Mouse (Mus musculus) lung, postnatal 14 days (tissue): Measurements from ENCODE around the gene Acot11.
"Not testable (repeated sequence)": the region's sequence is repeated elsewhere in the genome, so short reads cannot be mapped to it uniquely, and the experiment has no call there.

Experiments used
- DNase-seq: peaks from one replicate; pipeline ENCODE4 v3.0.0; 2021

Gene Acot11

DNA sequence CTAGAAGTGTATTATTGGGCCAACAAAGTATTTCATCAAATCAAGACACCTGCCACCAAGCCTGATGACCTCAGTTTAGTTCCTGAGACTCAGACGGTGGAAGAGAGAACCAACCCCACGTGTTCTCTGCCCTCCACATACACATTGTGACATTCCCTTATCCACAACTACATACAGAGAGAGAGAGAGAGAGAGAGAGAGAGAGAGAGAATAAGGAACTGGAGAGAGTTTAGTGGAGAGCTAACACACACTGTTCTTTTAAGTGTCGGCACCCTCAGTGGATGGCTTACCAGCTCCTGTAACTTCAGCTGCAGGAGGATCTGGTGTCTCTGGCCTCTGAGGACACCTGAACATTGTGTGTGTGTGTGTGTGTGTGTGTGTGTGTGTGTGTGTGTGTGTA is 2.5 kb upstream of the Acot11 start:
- no peak for DNase-seq

DNA sequence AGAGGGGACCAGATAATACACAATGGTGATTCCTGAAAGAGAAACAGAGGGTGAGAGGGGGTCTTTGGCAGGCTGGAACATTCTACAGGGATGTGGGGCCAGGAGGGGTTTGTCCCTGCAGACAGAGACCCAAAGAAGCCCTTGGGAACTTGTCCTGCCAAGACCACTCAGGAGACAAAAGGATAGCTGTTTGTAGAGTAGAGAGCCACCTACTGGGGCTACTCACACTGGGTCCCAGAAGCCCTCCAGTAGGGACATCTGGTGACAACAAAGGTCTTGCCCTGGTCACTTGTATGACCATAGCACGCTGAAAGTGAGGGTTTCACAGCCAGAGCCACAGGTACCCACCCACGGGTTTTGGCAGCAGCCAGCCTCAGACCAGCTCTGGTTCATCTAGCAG is 1.1 kb upstream of the Acot11 start:
- no peak for DNase-seq

DNA sequence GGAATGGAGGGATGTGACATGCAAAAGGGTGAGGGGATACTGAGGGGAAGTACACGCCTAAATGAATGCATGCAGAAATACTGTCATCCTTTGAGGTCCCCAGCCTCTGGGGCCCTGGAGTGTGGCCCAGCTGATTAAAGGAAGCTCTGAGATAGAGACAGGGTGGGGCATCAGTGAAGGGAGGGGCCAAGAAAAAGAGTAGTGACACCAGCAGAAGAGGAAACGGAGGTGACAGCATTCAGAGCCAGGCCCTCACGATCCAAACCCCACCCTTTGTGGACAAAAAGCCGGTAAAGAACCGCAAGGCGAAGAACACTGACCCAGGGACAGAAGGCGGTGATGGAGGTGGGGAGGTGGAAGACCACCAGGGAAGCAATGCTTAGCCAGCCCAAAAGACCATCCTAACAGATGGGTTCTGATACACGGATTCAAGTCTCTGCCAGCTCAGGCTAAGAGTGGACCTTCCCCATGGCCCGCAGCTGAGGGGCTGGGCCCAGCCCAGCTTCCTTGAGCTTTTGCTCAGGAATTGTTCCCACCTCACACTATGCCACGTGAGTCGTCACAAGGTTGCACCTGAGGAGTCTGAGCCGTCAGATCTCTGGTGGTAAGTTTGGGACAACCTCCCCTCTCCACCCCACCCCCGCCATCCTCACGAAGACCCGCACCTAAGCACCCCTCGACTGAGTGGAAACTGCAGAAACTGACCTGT is 443 bp downstream of the Acot11 start:
- peak; percentile 29 for DNase-seq

DNA sequence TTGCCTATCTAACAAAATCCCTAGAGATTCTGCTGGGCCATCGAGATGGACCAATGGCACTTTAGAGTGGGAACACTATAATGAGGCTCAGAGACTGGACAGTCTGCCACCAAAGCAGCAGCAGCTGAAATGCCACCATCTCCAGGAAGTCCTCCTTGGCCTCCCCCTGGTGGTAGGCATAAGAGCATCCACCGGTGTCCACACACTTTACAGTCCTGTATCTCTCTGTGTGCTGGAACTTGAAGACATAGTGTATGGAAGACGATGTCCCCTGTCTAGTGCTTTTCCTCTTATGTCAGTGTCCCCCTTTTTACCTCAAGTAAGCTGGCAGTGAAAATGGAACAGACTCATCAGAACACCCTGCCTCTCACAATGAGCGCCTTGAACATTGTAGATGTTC is 1.0 kb downstream of the Acot11 start:
- no peak for DNase-seq

DNA sequence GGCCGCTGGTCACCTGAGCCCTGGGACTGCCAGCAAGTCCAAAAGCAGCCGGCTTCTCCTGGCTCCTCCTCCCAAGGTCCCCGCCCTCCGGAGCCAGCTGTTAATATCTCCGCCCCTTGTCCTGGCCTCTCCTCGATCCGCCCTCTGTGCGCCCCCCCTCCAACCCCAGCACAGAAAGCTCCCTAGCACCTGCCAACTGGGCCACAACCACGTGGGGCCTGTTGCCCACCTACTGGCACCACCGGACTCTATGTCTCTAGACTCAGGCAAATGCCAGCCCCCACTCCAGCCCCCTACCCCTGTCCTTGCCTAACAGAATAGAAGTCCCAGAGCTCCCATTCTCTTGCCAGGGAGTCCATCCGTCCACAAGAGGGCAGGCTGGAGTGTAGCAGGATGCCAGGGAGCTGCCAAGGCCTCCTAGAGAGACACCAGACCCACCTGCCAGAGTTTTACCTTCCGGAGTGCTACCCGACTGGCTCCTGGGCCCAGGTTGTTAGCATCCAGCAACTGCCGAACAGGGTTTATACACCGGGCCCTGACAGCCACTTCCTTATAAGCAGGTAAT is 4.9 kb downstream of the Acot11 start:
- DNase-seq: peak; percentile 87

DNA sequence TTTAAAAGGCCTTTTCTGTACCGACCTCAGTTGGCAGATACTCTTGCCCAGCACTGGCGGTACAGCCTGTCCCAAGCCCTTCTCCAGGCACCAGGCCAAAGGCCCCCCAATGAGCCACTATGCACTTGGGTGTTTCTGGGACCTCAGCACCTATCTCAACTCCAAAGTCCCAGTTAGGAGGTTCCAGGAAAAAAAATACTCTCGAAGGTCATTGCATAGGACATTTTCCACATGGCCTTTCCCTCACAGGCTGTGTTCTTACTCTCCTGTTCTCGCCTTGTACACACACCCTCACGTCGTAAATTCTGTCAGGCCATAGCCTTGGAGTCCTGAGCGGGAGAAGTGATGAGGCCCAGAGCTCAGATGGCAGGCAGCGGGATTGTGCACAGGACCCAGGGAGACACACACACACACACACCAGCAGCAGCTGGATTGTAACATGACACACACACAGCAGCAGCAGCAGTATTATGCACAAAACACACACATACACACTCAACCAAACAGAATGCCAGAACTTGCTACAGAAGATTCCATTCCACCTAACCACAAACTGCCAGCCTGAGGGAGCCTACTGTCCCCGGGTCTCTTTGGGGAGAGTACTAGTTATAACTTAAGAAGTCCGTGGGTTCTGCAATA is 5.8 kb downstream of the Acot11 start:
- no peak for DNase-seq

DNA sequence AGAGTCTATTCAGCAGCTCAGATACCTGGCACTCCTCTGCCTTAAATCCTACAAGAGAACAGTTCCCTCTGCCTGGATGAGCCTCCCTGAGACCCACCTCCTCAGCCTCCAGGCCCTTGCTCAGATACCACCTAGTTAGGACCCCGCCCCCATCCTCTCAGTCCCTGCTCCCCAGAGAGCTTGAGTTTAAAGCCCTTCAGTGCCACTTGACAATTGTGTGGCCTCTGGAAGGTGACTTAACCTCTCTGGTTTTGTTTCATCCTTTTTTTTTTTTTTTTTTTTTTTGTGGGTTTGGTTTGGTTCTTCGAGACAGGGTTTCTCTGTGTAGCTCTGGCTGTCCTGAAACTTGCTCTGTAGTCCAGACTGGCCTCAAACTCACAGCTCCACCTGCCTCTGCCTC is 9.5 kb downstream of the Acot11 start:
- no peak for DNase-seq

DNA sequence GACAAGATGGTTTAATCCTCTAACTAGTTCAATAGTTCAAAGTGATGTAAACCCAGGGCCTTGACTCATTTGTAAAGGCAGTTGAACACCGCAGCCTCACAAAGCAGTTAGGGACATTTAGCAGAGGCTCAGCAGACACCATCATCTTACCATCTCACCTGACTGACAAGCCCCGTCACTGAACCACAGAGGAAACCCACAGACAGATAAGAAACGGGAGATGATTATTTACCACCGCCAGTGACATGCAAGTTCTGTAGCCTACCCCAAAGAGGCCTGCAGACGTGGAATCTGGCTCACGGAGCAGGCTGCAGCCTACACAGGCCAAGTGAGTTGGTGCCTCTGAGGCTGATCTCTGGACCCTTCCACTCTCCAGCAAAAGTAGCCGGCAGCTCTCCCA is 10.6 kb downstream of the Acot11 start:
- DNase-seq: no peak

DNA sequence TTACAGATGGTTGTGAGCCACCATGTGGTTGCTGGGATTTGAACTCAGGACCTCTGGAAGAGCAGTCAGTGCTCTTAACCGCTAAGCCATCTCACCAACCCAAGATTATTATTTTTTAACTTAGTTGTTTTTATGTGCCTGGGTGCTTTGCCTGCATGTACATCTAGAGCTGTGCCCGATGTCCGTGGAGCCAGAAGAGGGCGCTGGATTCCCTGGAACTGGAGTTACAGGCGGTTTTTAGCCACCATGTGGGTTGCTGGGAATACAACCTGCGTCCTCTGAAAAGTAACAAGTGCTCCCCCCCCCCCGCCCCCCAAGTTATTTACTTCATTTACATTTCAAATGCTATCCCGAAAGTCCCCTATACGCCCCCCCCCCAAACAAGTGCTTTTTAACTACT is 11.0 kb downstream of the Acot11 start:
- DNase-seq: not testable (repeated sequence)

DNA sequence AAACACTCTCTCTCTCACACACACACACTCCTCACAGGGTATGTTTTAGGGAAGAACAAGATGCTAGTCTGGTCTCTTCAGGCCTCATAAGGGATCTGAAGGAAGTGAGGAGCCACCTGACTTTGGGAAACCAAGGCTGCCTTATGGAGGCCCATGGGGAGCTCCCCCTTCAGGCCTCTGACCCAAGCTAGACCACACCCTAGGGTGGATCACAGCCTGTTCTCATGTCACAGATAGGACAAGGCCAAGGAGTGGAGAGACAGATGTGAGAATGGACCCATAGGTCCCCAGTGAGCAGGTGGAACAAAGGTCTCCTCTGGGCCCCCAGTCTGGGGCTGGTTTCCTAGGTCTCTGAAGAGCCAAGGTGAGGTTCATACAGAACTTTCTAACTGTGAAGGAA is 12.5 kb downstream of the Acot11 start:
- no peak for DNase-seq

DNA sequence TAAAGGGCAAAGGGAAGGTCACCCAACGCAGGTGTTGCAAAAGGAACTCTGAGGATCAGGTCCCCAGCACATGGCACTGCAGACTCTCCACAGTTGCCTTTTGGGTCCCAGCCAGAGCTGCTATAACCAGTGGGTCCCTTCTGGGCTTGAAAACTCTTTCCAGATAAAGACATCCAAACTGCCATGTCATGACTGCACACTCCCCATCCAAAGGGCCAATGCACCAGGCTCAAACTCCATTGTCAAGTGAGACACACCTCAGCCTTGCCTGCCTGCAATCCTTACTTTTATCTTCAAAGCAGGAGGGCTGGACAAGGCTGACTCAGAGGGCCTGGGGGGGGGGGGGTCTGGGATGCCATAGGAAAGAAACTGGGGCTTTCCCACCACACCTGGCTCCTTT is 13.9 kb downstream of the Acot11 start:
- no peak for DNase-seq

DNA sequence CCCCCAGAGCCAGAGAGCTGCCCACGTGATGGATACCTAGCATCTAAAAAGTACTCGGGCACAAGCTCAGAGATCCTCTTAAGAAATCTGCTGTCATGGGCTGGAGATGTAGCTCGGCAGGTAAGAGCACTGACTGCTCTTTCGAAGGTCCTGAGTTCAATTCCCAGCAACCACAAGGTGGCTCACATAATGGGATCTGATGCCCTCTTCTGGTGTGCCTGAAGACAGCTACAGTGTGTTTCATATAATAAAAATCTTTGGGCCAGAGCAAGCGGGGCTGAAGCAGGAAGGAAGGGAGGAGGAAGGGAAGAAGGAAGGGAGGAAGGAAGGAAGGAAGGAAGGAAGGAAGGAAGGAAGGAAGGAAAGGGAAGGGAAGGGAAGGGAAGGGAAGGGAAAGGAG is 14.6 kb downstream of the Acot11 start:
- DNase-seq: not testable (repeated sequence)

DNA sequence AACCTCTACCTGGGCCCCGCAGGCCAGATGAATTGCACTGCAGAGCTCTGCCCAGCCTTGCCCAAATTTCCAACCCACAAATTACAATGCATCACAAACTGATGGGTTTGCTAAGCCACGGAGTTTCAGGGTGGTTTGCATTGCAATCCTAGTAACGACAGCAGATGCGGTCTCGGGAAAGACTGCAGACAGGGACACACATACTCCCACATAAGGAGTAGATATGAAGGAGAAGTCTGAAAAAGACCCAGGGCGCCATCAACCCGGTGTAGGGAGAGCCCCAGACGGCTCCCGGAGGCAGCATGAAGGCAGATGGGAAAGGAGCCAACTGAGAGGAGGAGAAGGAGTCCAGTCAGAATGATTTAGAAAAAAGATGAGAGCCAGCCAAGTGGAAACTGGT is 15.1 kb downstream of the Acot11 start:
- no peak for DNase-seq

DNA sequence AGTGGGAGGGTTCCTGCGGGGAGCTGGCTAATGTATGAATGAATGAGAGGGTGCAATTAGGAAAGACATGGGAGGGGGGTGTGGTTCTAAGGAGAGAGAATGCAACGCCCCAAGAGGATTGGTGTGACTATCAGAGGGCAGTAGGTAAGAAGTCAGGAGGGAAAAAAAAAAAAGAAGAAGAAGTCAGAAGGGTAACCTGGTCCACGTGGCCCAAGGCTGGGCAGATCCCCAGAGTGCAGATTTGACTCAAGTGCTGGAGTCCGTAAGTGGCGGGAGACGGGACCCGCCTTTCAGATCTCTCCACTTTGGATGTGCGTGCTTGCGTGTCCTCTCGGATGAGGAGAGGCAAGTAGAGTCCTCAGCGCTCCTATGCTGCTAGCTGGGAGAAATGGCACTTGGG is 16.2 kb downstream of the Acot11 start:
- DNase-seq: no peak

DNA sequence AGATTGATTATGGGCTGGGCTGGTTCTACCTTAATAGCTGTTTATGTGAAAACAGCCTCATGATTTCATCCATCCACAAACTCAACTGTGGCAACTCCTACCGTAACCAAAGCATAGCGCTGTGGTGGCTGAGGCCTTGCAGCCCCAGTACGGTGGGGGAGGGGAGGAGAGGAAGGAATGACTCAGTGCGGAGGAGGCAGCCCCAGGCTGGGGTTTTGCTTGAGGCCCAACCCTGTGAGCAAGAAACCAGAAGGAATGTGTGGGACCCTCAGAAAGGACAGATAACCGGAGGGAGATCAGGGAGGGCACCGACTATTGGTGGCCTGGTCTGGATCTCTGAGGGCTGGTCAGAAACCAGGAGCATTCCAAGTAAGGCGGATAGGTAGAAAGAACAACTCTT is 17.0 kb downstream of the Acot11 start:
- peak; percentile 53 for DNase-seq

DNA sequence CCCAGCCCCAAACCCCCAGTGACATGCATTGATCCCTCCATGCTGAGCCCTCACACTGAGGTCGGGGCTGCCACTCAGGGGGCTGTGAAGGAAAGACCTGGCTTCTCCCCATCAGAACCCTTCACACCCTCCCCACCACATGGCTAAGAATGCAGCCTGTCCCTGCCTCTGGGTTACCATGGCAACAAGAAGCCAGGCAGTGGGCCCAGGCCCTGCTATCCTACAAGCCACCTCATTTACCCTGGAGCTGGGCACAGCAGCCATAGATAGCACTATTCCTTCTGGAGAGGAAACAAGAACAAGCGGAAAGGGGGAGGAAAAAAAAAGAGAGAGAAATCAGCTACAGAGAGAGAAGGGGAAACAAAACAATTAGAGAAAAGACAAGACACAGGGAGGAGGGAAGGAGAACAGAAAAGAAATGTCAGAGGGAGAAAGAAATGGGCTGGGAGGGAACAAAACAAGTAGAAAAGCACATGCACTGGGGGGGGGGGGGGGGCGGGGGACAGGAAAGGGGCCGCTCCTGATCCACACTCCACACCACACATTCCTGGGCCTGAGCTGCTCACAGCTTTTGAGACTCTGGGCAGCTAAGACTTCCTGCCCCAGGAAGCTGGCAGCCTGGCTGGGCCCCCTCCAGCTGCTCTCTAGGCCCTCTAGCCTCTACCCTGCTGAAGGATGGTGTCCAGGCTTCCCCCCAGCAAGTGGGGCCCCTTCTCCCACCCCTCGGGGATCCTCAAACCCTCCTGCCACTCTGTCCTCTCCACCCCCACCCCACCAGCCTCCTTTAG is 18.9 kb downstream of the Acot11 start:
- peak; percentile 51 for DNase-seq

DNA sequence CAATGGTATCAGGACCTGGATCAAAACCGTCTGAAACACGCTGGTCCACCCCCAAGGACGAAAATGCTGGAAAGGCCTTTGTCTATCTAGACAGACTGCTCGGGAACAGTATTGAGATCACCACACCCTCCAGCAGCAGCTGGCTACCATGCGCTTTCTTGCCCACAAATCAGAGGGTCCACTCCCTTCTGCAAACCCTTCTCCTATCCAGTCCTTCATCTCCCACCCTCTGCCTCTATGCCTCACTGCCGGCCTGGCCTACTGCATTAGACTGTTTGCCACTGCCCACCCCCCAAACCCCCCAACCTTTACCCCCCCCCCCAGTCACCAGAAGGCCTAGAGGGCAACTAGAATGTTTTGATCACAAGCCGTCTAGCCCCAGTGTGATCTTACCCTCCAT is 19.5 kb downstream of the Acot11 start:
- no peak for DNase-seq

DNA sequence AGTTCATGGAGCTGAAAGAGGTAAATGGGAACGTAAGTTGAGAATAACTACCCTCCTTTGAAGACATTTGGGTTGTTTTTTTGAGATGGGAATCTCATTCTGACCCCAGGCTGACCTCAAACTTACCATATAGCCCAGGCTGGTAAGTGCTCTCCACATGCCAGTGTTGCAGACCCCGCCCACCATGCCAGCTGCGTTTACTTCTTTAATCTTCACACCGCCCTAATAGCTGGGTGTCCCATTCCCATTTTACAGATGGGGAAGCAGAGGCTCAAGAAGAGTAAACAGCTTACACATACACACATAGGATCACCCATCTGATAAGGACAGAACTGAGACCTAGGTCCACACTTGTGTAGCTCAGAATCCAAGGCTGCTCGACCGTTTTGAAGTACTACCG is 20.0 kb downstream of the Acot11 start:
- DNase-seq: no peak

DNA sequence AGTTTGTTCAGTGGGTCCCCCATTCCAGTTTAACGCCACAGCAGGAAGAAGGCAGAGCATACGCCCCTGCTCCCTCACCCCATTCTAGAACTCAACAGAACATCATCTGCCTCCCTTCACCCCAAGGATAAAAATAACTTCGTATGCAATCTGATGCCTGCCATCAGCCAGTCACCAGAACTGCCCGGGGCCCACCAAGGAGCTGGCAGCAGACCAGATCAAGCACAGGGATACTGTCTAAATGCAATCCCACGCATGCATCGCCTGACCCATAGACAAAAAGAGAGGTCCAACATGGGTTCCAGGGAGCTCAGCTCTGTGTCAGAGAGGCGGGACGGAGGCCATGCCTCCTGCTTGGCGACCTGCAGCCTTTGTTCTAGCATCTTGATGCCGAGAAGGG is 21.7 kb downstream of the Acot11 start:
- DNase-seq: no peak

DNA sequence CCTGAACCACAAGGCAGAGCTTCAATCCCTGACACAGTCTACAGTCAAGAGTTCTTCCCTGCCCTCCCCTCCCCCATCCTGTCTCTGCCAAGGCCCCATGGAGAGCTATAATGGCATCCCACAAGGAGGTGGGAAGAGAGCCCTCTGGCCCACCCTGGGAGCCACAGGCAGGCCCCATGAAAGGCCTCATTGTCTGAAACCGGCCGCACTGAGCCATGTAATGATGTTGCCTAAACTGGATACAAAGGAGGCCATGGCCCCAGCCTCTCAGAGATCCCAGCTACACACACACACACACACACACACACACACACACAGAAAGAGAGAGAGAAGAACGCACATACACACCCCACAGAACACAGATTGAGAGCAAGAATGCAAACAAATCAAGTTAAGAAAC is 24.8 kb downstream of the Acot11 start:
- no peak for DNase-seq

DNA sequence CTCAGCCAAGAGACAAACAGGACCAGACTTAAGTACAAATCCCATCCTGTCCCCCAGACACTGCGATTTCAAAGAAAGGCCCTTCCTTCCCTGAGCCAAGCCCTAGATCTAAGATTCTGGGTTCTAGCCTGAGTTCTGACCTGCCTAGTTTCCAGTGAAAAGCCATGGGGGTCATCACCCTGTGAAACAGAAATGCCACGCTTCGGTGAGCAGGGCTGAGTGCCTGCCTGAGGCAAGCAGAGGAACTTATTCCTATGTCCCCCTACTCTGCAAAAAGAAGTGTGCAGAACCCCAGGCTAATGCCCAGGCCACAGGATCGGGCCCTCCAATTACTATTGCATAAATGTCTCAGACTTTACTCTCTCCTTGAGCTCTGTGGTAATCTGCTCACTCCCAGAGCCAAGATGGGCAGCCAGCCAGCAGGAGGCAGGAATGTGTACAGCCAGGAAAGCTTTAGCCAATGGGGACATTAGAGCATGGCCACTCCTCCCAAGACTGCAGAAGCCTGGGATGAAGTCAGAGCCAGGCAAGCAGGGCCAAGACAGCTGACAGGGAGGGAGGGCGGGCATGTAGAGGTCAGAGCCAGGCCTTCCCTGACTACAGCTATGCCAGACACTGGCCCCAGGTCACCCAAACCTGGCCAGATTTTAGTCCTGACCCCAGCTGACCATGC is 26.5 kb downstream of the Acot11 start:
- DNase-seq: peak; percentile 97

DNA sequence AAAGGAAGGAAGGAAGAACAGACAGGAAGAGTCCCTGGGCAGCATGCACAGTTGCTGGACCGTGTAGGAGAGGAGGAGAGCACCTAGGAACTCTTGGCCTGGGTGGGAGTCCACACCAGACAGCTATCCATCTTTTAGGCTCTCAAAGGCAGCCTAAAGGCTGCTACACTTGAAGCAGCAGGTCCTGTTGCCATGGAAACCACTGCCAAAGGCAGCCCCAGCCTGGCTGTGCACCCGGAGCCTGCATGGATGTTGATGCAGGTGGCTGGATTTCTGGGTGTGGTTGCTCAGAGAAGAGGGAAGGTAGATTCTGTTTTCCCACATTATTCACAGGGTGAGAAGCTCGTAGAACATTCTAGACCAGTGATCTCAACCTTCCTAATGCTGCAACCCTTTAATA is 27.8 kb downstream of the Acot11 start:
- no peak for DNase-seq

DNA sequence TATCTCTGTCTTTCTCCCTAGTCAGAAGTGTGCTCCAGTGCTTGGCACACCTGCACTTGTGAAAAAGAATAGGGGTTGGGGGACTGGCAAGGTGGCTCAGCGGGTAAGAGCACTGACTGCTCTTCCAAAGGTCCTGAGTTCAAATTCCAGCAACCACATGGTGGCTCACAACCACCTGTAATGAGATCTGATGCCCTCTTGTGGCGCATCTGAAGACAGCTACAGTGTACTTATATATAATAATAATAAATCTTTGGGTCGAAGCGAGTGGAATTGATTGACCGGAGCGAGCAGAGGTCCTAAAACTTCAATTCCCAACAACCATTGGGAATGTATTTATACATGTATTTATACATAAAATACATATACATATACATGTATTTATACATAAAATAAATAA is 29.0 kb downstream of the Acot11 start:
- not testable (repeated sequence) for DNase-seq
